Mouse (Mus musculus) forebrain, embryonic 14.5 days (tissue): Measurements from ENCODE around the gene Slc38a11. TPM values are rescaled to one million over a fixed set of nuclear protein-coding genes. Genes with fewer than 3 reads are reported as not detected.

ENCODE experiments used
- ATAC-seq: fragments of 200-750 bp; cut with Nextera tagmentation; 2 replicates; pipeline ENCODE4 v1.8.0; 2017; ENCODE audit warnings: mild to moderate bottlenecking, moderate library complexity
- DNase-seq: peaks from one replicate; pipeline ENCODE4 v3.0.0-alpha.2; 2015; ENCODE audit warnings: low spot score
- H3K27ac ChIP-seq: fragments of 300-500 bp; sonication (generic); 2 replicates; pipeline ENCODE4 v1.5.1; 2014; ENCODE audit warnings: low read depth, mild to moderate bottlenecking, control low read depth, low read length, moderate library complexity
- H3K27me3 ChIP-seq: fragments of 300-500 bp; sonication (generic); replicated peaks from 2 replicates; pipeline ENCODE4 v1.6.1; 2014; ENCODE audit warnings: low read length, control low read depth, mixed read lengths; ENCODE audit not compliant: control insufficient read depth, insufficient read depth
- H3K36me3 ChIP-seq: fragments of 300-500 bp; sonication (generic); 2 replicates; pipeline ENCODE4 v1.6.1; 2014; ENCODE audit warnings: low read length, control low read depth; ENCODE audit not compliant: control insufficient read depth, insufficient read depth
- H3K4me1 ChIP-seq: fragments of 300-500 bp; sonication (generic); 2 replicates; pipeline ENCODE4 v1.6.1; 2014; ENCODE audit warnings: antibody characterized with exemption, low read length, control low read depth; ENCODE audit not compliant: control insufficient read depth, insufficient read depth
- H3K4me2 ChIP-seq: fragments of 300-500 bp; sonication (generic); 2 replicates; pipeline ENCODE4 v1.6.1; 2014; ENCODE audit warnings: mild to moderate bottlenecking, control low read depth, low read length
- H3K4me3 ChIP-seq: fragments of 300-500 bp; sonication (generic); 2 replicates; pipeline ENCODE4 v1.5.1; 2014; ENCODE audit warnings: low read depth, low read length, control low read depth
- H3K9ac ChIP-seq: fragments of 300-500 bp; sonication (generic); 2 replicates; pipeline ENCODE4 v1.6.1; 2014; ENCODE audit warnings: mild to moderate bottlenecking, low read length, control low read depth, moderate library complexity
- H3K9me3 ChIP-seq: fragments of 300-500 bp; sonication (generic); replicated peaks from 2 replicates; pipeline ENCODE4 v1.6.1; 2016; ENCODE audit warnings: low read length, control low read depth, mixed read lengths; ENCODE audit not compliant: control insufficient read depth
- WGBS: fragments of 180-500 bp; shearing (Covaris S2); extraction: QIAGEN DNeasy Blood & Tissue Kit; methylation state at CpG from one replicate; pipeline ENCODE4 v1.1.7; 2014; 5-methylcytosine and 5-hydroxymethylcytosine counted together
- polyA plus RNA-seq: library from polyadenylated mRNA; unstranded; fragments of >200 nt; fragmentation: Nextera tagmentation; extraction: Ambion mirVana; gene quantifications from 2 replicates; pipeline ENCODE4 v1.2.1, GENCODE M21; 2014

Slc38a11 gene
- polyA plus RNA-seq, 1 experiment from 2014 or later, result 2.2 TPM

DNA sequence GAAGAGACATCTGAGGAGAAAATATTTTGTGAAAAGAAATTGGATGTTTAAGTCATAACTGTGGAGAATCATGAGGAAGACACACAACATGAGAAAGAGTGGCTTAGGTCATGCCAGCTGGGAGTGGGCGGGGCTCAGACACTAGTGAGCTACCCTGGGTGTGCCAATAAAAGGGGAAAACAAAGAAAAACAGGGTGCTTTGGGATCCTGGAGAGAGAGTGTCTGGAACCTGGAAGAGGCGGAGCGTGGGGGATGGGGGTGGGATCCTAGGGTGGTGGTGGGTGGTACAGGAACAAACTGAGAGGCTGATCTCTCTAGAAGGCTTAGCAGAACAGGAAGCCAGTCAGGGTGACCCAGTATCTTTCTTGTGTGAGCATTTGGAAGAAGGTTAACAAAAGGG is 23.0 kb downstream of the Slc38a11 start:
- H3K4me1 ChIP-seq, result no peaks in the 10 kb centered on the region
- H3K27ac ChIP-seq, result no peak overlapping the region
- no peaks in the 10 kb centered on the region for H3K36me3 ChIP-seq
- no peaks in the 10 kb centered on the region for H3K9me3 ChIP-seq
- H3K4me2 ChIP-seq, result no peak overlapping the region
- no peaks in the 10 kb centered on the region for H3K27me3 ChIP-seq
- H3K9ac ChIP-seq, result no peak overlapping the region
- no peak for ATAC-seq
- DNase-seq, result no peak
- H3K4me3 ChIP-seq, result no peak overlapping the region
- 57% methylated on average over 3 of the region's 3 CpGs for WGBS

DNA sequence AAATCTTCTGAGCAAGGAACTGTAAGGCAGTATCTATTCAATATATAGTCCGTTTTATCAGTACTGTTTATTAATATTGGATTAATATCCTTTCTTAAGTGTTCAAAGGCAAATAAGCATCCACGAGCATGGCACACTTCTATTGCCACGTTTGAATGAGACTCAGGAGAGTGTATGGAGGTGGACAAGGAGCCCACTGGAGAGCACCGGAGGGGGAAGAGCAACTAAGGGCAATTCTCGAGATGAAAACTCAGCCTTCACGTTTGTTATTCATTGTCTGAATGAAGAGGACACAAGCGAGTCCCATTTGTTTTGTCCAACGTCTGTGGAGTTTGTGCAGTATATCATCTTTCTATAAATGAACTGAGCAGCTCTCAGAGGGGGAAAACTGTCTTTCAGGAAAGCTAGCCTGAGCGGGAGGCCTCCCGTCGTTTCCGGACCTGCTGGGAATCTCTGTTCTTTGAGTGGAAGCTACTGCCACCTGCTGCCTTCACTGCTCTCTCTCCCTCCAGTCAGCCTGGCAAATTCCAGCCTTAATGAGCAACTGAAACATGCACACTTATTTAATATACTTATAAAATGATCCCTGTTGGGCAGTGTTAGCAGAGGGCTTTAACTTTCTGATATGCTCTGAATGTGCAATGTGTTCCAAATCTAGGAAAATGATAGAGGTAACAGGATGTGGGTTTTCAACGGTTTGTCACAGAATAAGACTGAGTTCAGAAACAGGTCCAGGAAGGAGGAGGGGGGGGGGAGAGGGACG is 26.3 kb downstream of the Slc38a11 start:
- Histone ChIP-seq H3K27me3 (no peaks in the 10 kb centered on the region), H3K27ac (peak overlapping the region; percentile 33; the same call in 1 of the 2 replicates), H3K4me3 (no peak overlapping the region), H3K36me3 (no peaks in the 10 kb centered on the region), H3K9me3 (no peaks in the 10 kb centered on the region), H3K9ac (no peak overlapping the region), H3K4me1 (no peaks in the 10 kb centered on the region), H3K4me2 (peak overlapping the region; percentile 24)
- 15% methylated on average over 14 of the region's 14 CpGs for WGBS
- ATAC-seq (peak; percentile 85), DNase-seq (peak; percentile 82)

DNA sequence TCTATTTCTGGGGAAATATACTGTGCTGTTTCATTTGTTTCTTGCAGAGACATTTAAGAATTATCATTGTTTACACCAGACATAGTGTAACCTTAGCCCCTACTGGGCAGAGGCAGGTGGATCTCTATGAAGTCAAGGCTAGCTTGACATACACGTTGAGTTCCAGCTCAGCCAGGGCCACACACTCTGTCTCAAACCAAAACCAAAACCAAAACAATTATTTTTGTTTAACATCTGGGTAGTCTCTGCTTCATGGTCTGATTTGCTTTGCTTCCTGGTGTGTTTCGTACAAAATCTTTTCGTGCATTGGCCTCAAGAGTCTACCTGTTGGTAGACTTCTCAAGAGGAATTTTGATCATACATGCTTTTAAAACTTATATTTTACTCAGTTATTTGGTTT is 27.2 kb downstream of the Slc38a11 start:
- Histone ChIP-seq H3K27me3 (no peaks in the 10 kb centered on the region), H3K9ac (no peak overlapping the region), H3K36me3 (no peaks in the 10 kb centered on the region), H3K4me1 (no peaks in the 10 kb centered on the region), H3K4me3 (no peak overlapping the region), H3K27ac (no peak overlapping the region), H3K4me2 (no peak overlapping the region), H3K9me3 (no peaks in the 10 kb centered on the region)
- ATAC-seq (no peak), DNase-seq (no peak)
- 86% methylated on average over 3 of the region's 3 CpGs for WGBS

DNA sequence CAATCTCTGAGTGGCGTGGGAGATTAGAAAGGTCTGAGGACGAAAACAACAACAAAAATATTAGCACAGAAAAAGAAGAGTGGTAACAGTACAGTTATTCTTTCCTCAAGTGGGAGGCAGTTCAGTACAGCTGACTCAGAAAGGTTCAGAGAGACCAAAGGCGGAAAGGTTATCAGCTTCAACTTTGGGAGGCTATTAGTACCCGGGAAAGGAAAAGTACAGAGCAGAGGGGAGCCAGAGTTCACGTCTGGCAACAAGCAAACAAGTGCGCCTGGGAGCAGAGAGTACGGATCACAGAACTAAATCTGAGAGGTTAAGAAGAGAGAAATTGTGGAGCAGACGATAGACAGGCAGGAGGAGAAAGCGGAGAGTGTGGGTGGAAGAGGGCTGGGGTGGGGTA is 29.7 kb downstream of the Slc38a11 start:
- H3K9me3 ChIP-seq, result no peaks in the 10 kb centered on the region
- no peak overlapping the region for H3K27ac ChIP-seq
- no peak for DNase-seq
- H3K36me3 ChIP-seq, result no peaks in the 10 kb centered on the region
- no peaks in the 10 kb centered on the region for H3K27me3 ChIP-seq
- ATAC-seq, result no peak
- no peaks in the 10 kb centered on the region for H3K4me1 ChIP-seq
- H3K4me2 ChIP-seq, result no peak overlapping the region
- no peak overlapping the region for H3K4me3 ChIP-seq
- 86% methylated on average over 9 of the region's 9 CpGs for WGBS
- no peak overlapping the region for H3K9ac ChIP-seq

DNA sequence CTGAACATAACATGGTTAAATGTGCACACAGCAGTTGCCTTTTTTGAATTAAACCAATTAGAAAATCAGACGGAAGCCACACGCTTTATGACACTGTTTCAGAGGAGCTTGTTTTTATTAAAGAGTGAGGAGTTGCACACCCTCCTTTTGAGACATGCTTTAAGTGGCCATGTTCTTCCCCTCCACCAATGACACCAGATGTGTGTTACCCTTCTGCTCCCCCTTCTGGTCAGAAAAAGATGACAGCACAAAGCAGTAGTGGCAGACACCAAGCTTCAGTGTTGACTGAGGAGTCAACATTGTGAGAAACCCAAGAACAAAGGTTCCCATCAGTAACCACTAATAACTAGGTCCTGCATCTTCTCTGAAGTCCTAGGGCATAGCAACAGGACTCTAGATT is 32.5 kb downstream of the Slc38a11 start:
- H3K27me3 ChIP-seq, result no peaks in the 10 kb centered on the region
- WGBS, result 60% methylated on average over 2 of the region's 2 CpGs
- ATAC-seq (0 out of 2 replicates have a peak, but pooled peaks have one; percentile 12), DNase-seq (peak; percentile 41)
- H3K36me3 ChIP-seq, result no peaks in the 10 kb centered on the region
- H3K4me3 ChIP-seq, result no peak overlapping the region
- H3K4me1 ChIP-seq, result no peaks in the 10 kb centered on the region
- H3K27ac ChIP-seq, result no peak overlapping the region
- H3K4me2 ChIP-seq, result no peak overlapping the region
- no peak overlapping the region for H3K9ac ChIP-seq
- H3K9me3 ChIP-seq, result no peaks in the 10 kb centered on the region

DNA sequence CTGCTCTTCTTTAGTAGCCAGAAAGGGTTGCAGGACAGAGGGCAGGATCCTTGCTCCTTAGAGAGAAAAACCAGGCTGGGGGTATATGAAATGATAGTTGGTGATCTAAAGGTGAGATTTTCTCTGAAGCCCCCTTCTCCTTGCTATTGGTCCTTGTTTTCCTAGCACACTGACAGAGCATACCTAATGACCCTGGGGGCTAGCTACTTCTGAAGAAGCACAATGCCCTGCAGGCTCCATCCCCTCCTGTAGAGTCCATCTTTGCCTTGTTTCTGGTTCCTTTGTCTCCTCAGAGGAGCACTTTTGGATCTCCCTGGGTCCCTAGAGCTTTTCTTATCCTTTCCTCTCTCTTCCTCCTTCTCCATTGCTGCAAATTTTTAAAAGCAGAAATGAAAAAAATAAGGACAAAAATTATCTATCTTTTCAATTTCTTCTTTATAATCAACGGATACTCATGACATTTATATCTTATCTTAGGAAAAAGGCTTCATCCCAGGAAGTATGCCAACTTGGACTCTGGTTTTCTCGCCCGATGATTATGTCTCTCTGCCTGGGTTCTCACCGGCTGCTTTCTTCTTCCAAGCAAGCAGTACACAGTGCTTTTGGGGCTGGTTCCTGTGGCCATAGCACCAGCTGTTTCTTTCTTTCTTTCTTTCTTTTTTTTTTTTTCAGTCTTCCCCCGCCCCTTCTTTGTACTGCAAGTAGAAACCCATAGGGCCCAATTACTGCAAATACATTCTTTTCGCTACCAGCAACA is 41.7 kb downstream of the Slc38a11 start:
- peaks cover 10% of the 10 kb centered on the region for H3K4me1 ChIP-seq
- WGBS, result 20% methylated on average over 6 of the region's 6 CpGs
- ATAC-seq (0 out of 2 replicates have a peak, but pooled peaks have one; percentile 46), DNase-seq (peak; percentile 38)
- H3K9me3 ChIP-seq, result no peaks in the 10 kb centered on the region
- H3K27me3 ChIP-seq, result no peaks in the 10 kb centered on the region
- no peaks in the 10 kb centered on the region for H3K36me3 ChIP-seq
- H3K27ac ChIP-seq, result no peak overlapping the region
- no peak overlapping the region for H3K9ac ChIP-seq
- H3K4me2 ChIP-seq, result no peak overlapping the region
- no peak overlapping the region for H3K4me3 ChIP-seq

DNA sequence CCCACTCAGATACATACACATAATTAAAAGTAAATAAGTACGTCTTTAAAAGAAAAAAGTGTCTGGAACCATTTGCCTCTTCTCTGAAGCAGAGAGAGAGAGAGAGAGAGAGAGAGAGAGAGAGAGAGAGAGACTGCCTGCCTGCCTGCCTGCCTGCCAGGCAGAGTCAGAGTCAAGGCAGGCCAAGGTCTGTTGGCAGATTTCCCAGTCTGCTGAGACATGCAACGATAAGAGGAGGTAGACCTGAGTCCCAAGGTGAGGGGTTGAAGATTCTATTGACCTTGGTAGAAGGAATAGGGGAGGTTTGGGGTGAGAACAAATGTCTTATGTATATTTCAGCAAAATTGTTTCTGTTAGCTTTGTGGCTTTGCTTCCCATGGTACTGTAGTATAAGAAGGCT is 42.9 kb downstream of the Slc38a11 start:
- no peak overlapping the region for H3K27ac ChIP-seq
- ATAC-seq (no peak), DNase-seq (peak; percentile 24)
- WGBS, result 51% methylated on average over 2 of the region's 2 CpGs
- H3K9me3 ChIP-seq, result no peaks in the 10 kb centered on the region
- no peak overlapping the region for H3K9ac ChIP-seq
- H3K27me3 ChIP-seq, result no peaks in the 10 kb centered on the region
- H3K4me1 ChIP-seq, result peaks cover 10% of the 10 kb centered on the region
- no peak overlapping the region for H3K4me2 ChIP-seq
- no peak overlapping the region for H3K4me3 ChIP-seq
- H3K36me3 ChIP-seq, result no peaks in the 10 kb centered on the region

DNA sequence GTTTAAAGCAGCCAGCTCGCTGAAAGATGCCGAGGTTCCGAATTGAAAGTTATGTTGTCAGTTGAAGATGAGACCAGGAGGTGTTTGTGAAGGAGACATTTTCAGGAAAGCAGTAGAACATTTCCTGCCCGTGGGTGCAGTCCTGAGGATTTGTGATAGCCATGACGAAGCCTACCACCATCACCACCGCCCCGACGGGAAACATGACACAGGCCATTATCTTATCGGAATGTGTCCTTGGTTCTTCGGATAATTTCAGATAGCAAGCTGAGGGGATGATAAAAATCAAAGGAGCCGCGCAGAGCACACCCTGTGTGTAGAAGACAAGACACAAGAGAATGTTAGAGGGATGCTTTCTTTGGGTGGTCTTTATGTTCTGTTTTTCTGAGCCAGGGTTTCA is 47.1 kb downstream of the Slc38a11 start:
- no peak overlapping the region for H3K27ac ChIP-seq

DNA sequence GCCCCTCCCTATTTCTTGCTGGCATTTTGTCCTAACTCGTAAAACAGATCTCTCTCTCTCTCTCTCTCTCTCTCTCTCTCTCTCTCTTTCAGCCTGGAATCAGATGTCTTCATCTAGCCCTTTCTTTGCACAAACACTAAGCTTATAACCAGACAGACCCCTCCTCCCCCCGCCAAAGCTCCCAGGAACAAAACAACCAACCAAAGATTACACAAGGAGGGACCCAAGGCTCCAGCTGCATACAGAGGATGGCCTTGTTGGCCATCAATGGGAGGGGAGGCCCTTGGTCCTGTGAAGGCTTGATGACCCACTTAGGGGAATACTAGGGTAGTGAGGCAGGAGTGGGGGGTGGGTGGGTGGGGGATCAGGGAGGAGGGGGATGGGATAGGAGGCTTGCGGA is 52.6 kb downstream of the Slc38a11 start:
- no peaks in the 10 kb centered on the region for H3K4me1 ChIP-seq
- no peak for ATAC-seq
- 52% methylated on average over 3 of the region's 3 CpGs for WGBS
- H3K9me3 ChIP-seq, result no peaks in the 10 kb centered on the region
- no peaks in the 10 kb centered on the region for H3K27me3 ChIP-seq
- no peaks in the 10 kb centered on the region for H3K36me3 ChIP-seq
- H3K4me3 ChIP-seq, result no peak overlapping the region
- H3K9ac ChIP-seq, result no peak overlapping the region
- no peak for DNase-seq
- no peak overlapping the region for H3K27ac ChIP-seq
- no peak overlapping the region for H3K4me2 ChIP-seq

More for the DNA sequence above, 47.1 kb downstream of the Slc38a11 start:
- Histone ChIP-seq H3K4me2 (no peak overlapping the region), H3K27me3 (no peaks in the 10 kb centered on the region), H3K4me1 (no peaks in the 10 kb centered on the region), H3K36me3 (no peaks in the 10 kb centered on the region), H3K9ac (no peak overlapping the region), H3K4me3 (no peak overlapping the region), H3K9me3 (no peaks in the 10 kb centered on the region)
- 94% methylated on average over 12 of the region's 12 CpGs for WGBS
- no peak for ATAC-seq
- DNase-seq, result no peak
